Mouse (Mus musculus) thymus, postnatal 4 days (tissue): ENCODE measurements around the gene Prss12.

Experiments used
- DNase-seq: peaks from one replicate; pipeline ENCODE4 v3.0.0; 2021

Prss12 gene

GRCm38 (mm10) chr3:123537279-123537678, 90.6 kb downstream of the Prss12 start:
- no peak for DNase-seq

- DNase-seq = no peak
Measured at GRCm38 (mm10) chr3:123543585-123544304, 97.0 kb downstream of the Prss12 start.

GRCm38 (mm10) chr3:123550487-123550886, 103.8 kb downstream of the Prss12 start:
- no peak for DNase-seq

GRCm38 (mm10) chr3:123553872-123554271, 107.2 kb downstream of the Prss12 start:
- DNase-seq = no peak

- DNase-seq = no peak
Measured at GRCm38 (mm10) chr3:123555254-123555865, 108.6 kb downstream of the Prss12 start.
